Mouse (Mus musculus) stomach, embryonic 15.5 days (tissue): ENCODE data around the gene Hist1h2ak. TPM values are rescaled to one million over a fixed set of nuclear protein-coding genes. Genes with fewer than 3 reads are reported as not detected.
A peak's percentile ranks its signal among the peaks of the same experiment; 100 is the strongest.
"Not testable (repeated sequence)": the region's sequence is repeated elsewhere in the genome, so short reads cannot be mapped to it uniquely, and the experiment has no call there.

ENCODE experiments used
- ATAC-seq: fragments of 200-750 bp; cut with Nextera tagmentation; 2 replicates; pipeline ENCODE4 v1.8.0; 2017; ENCODE audit warnings: low read depth, moderate number of reproducible peaks, moderate TSS enrichment; ENCODE audit not compliant: insufficient read depth, low FRiP score
- H3K27ac ChIP-seq: fragments of 300-500 bp; sonication (generic); 2 replicates; pipeline ENCODE4 v1.5.1; 2015; ENCODE audit warnings: mild to moderate bottlenecking, inconsistent platforms
- H3K27me3 ChIP-seq: fragments of 300-500 bp; sonication (generic); replicated peaks from 2 replicates; pipeline ENCODE4 v1.6.1; 2015; ENCODE audit warnings: inconsistent platforms
- H3K36me3 ChIP-seq: fragments of 300-500 bp; sonication (generic); 2 replicates; pipeline ENCODE4 v1.6.1; 2015; ENCODE audit warnings: inconsistent platforms
- H3K4me1 ChIP-seq: fragments of 300-500 bp; sonication (generic); 2 replicates; pipeline ENCODE4 v1.6.1; 2015; ENCODE audit warnings: inconsistent platforms
- H3K4me2 ChIP-seq: fragments of 300-500 bp; sonication (generic); 2 replicates; pipeline ENCODE4 v1.6.1; 2015; ENCODE audit warnings: mild to moderate bottlenecking, inconsistent platforms
- H3K4me3 ChIP-seq: fragments of 300-500 bp; sonication (generic); replicated peaks from 2 replicates; pipeline ENCODE4 v1.5.1; 2015; ENCODE audit warnings: inconsistent platforms
- H3K9ac ChIP-seq: fragments of 300-500 bp; sonication (generic); 2 replicates; pipeline ENCODE4 v1.6.1; 2015; ENCODE audit warnings: inconsistent platforms
- H3K9me3 ChIP-seq: fragments of 300-500 bp; sonication (generic); 2 replicates; pipeline ENCODE4 v1.6.1; 2016; ENCODE audit warnings: inconsistent platforms
- WGBS: fragments of 180-500 bp; shearing (Covaris S2); methylation state at CpG from one replicate; pipeline ENCODE4 v1.1.7; 2015; 5-methylcytosine and 5-hydroxymethylcytosine counted together
- polyA plus RNA-seq: library from polyadenylated mRNA; unstranded; fragments of >200 nt; fragmentation: Nextera tagmentation; extraction: Ambion mirVana; gene quantifications from 2 replicates; pipeline ENCODE4 v1.2.1, GENCODE M21; 2015

The Hist1h2ak gene
- 28.6 and 40.6 TPM in 2 replicates for polyA plus RNA-seq

DNA sequence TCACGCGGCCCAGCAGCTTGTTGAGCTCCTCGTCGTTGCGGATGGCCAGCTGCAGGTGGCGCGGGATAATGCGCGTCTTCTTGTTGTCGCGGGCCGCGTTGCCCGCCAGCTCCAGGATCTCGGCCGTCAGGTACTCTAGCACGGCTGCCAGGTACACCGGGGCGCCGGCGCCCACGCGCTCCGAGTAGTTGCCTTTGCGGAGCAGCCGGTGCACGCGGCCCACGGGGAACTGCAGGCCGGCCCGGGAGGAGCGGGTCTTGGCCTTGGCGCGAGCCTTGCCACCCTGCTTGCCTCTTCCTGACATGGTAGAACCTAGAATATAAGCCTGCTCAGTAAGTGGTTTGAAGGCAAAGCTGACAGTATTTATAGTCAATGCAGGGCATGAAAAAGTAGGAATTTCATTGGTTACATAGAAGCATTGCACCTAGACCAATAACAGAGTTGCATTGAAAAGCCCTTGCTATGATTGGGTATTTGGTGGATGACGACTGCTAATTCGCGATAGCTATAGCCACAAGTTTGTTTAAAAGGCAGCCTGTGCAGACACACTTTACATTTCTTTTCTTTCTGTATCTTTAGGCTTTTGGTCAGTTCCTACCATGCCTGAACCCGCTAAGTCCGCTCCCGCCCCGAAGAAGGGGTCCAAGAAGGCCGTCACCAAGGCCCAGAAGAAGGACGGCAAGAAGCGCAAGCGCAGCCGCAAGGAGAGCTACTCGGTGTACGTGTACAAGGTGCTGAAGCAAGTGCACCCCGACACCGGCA, at the start of gene Hist1h2ak, which contains the start of gene Hist1h2bn:
Hist1h2ak (minus strand) TSS at position 304 of the 762 bp plus-strand sequence.
Hist1h2bn (plus strand) TSS at position 600 of the 762 bp plus-strand sequence.
- Histone ChIP-seq H3K9ac (peak within 1 kb of the TSS; percentile 39; the same call in 1 of the 2 replicates), H3K4me3 (peak within 1 kb of the TSS; percentile 47), H3K27ac (peak within 1 kb of the TSS; percentile 94), H3K4me2 (peak within 1 kb of the TSS; percentile 70)
- H3K9me3 ChIP-seq, H3K36me3 ChIP-seq, H3K4me1 ChIP-seq, H3K27me3 ChIP-seq: not testable (repeated sequence)
- peak; percentile 91 for ATAC-seq
- under 1% methylated on average over 43 of the region's 50 CpGs for WGBS

DNA sequence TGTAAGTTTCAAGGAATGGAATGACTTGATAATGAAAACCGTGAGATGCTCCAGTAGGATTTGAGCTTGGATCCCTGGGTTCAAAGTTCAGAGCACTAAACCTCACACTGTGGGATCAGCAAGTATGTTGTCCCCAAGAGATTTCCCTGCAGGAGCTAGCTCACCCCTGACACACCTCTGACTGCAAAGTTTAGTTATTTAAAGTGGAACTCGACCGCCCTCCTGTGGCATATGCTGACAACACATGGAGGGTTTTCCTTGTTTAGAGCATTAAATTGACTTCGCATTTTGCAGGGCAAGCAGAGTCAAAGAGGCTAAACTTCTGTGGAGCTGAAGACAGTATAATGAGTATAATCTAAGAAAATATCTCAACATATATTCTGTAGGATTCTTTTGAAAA, 49.4 kb upstream of the Hist1h2ak start:
- H3K9me3 ChIP-seq, H3K27ac ChIP-seq, H3K4me2 ChIP-seq, H3K4me3 ChIP-seq, H3K36me3 ChIP-seq, H3K9ac ChIP-seq, H3K27me3 ChIP-seq, H3K4me1 ChIP-seq: not testable (repeated sequence)
- no CpG with 5 or more reads among the region's 4 CpGs for WGBS
- peak; percentile 72; the same call in 1 of the 2 replicates for ATAC-seq

DNA sequence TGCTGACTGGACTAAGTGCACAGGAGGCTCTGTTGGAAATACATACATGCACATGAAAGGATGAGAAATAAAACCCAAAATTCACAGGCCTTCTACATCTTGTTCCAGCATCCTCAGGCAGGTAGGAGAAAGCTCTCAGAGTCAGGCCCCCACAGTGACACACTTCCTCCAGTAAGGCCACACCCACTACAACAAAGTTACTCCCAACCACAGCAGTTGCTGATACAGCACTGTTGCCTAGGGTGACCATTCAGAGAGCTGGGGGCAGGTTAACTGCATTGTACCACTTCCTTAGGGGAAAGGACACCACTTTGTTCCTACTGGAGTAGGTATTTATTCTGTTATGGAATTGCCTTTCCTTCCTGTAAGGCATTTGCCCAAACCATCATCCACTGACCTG, 43.5 kb upstream of the Hist1h2ak start:
- not testable (repeated sequence) for H3K9me3 ChIP-seq, ATAC-seq, H3K4me1 ChIP-seq, H3K27ac ChIP-seq, H3K27me3 ChIP-seq, H3K4me3 ChIP-seq, H3K9ac ChIP-seq, H3K36me3 ChIP-seq, H3K4me2 ChIP-seq

DNA sequence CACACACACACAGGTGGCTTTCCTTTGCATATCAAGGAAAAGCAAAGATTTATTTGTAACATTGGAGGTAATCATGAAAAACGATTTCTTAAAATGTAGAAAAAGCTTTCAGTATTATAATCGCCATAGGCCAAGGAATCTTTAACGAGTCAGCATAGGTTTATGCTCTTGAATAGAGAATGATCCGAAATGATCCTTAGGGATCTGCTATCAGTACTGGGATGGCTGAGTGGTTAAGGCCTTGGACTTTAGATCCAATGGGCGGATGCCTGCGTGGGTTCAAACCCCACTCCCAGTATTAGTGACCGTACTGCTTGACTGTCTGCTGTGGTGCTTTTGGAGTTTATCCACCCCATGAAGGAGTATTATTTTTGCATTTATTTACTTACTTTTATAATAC, 42.0 kb upstream of the Hist1h2ak start:
- no peak for ATAC-seq
- H3K9ac ChIP-seq: no peak overlapping the region
- 90% methylated on average over 7 of the region's 7 CpGs for WGBS

DNA sequence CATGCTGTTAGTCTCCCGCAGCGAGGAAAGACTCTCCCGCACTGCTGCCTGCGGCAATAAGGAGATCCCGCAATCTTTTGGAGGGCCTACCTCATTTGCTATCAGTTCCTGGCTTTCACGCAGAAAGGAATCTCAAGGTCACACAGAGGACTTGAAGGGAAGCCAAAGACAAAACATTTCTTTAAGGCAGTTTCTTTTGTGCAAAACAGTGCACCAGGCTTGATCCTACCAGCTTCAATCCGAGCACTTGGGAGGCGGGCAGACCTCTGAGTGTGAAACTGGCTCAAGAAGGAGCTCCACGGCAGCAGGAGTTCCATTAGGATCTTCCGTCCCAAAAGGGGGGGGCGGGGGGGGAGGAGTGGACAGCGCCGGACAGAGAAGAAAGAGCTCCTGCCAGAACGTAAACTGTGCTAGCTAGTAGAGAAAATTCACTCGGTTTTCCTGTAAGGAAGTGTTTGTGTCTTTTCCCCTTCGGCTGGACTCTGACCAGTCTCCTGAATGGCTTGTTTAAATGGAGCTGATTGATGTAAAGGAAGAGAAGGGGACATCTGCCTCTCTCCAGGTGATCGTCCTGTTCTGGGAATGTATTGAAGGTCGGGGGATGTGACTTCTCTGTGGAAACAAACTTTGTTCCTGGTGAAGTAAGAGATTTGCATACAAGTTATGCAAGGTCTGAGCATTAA, 37.1 kb upstream of the Hist1h2ak start:
- Histone ChIP-seq H3K4me2 (peak overlapping the region; percentile 49), H3K27me3 (no peaks in the 10 kb centered on the region), H3K4me1 (0 out of 2 replicates have a peak, but pooled peaks cover 3% of the 10 kb centered on the region), H3K9ac (0 out of 2 replicates have a peak overlapping the region, but pooled peaks have one; percentile 12), H3K4me3 (peak overlapping the region; percentile 13; the same call in 1 of the 2 replicates), H3K9me3 (no peaks in the 10 kb centered on the region), H3K36me3 (no peaks in the 10 kb centered on the region), H3K27ac (peak overlapping the region; percentile 35)
- 16% methylated on average over 17 of the region's 18 CpGs for WGBS
- no peak for ATAC-seq

More for the DNA sequence above, 42.0 kb upstream of the Hist1h2ak start:
- Histone ChIP-seq H3K27me3 (no peaks in the 10 kb centered on the region), H3K36me3 (no peaks in the 10 kb centered on the region), H3K4me2 (no peak overlapping the region), H3K27ac (no peak overlapping the region), H3K9me3 (no peaks in the 10 kb centered on the region), H3K4me3 (no peak overlapping the region), H3K4me1 (0 out of 2 replicates have a peak, but pooled peaks cover under 1% of the 10 kb centered on the region)

DNA sequence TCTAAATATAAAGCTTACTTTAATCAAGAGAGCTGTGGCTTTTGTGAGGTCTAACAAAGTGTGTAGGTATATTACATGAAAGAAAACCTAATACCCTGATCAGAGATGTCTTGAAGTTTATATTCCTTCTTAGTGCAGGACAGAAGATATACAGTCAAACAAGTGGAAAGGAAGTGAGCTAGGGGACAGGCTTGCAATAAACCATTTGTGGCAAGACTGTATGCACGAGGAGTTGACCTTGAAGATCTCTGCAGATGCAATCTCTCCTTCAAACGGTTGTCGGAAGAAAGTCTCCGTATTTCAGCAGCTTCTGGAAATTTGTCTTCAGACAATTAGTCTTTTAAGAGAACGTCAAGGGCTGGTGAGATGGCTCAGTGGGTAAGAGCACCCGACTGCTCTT, 36.3 kb upstream of the Hist1h2ak start:
- Histone ChIP-seq H3K4me1 (0 out of 2 replicates have a peak, but pooled peaks cover 3% of the 10 kb centered on the region), H3K27me3 (no peaks in the 10 kb centered on the region), H3K9me3 (no peaks in the 10 kb centered on the region), H3K9ac (no peak overlapping the region), H3K36me3 (no peaks in the 10 kb centered on the region), H3K4me2 (no peak overlapping the region), H3K4me3 (no peak overlapping the region), H3K27ac (no peak overlapping the region)
- WGBS: 45% methylated on average over 6 of the region's 6 CpGs
- no peak for ATAC-seq

DNA sequence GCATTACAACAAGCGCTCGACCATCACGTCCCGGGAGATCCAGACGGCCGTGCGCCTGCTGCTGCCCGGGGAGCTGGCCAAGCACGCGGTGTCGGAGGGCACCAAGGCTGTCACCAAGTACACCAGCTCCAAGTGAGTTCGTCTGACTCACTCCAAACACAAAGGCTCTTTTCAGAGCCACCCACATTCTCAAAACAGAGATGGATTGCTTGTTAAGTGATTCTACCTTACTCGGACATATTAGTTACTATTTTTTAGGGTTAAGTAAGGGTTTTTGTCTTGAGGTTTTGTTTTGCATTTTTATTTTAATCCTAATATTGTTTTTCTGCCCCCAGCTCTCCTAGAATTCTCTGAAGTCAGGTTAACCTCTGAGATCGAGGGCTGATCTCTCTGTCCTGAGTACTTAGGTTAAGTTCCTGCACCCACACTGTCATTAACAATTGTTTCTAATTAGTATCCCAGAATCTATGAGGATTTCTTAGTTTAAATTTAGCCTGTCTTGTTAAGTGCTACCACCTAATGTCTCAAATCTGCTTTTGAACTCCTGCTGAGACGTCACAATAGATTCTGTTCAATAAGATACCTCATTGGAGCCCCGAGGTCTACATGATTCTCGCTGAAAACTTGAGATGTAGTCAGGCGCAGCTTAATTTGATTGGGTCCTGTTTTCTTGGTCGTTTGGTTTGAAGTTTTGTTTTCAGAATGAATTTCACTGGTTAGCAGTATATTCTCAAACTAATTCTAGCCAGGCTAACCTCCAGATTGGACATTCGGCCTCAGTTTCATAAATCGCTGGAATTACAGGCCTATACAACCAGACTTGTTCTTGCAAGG, 34.4 kb upstream of the Hist1h2ak start:
- Histone ChIP-seq H3K36me3 (no peaks in the 10 kb centered on the region), H3K4me2 (peak overlapping the region; percentile 55), H3K27me3 (no peaks in the 10 kb centered on the region), H3K9ac (no peak overlapping the region; the same call in 1 of the 2 replicates), H3K9me3 (no peaks in the 10 kb centered on the region), H3K4me1 (peaks cover 12% of the 10 kb centered on the region), H3K4me3 (peak overlapping the region; percentile 37; the same call in 1 of the 2 replicates), H3K27ac (peak overlapping the region; percentile 75)
- 19% methylated on average over 16 of the region's 21 CpGs for WGBS
- ATAC-seq: 0 out of 2 replicates have a peak, but pooled peaks have one; percentile 1

DNA sequence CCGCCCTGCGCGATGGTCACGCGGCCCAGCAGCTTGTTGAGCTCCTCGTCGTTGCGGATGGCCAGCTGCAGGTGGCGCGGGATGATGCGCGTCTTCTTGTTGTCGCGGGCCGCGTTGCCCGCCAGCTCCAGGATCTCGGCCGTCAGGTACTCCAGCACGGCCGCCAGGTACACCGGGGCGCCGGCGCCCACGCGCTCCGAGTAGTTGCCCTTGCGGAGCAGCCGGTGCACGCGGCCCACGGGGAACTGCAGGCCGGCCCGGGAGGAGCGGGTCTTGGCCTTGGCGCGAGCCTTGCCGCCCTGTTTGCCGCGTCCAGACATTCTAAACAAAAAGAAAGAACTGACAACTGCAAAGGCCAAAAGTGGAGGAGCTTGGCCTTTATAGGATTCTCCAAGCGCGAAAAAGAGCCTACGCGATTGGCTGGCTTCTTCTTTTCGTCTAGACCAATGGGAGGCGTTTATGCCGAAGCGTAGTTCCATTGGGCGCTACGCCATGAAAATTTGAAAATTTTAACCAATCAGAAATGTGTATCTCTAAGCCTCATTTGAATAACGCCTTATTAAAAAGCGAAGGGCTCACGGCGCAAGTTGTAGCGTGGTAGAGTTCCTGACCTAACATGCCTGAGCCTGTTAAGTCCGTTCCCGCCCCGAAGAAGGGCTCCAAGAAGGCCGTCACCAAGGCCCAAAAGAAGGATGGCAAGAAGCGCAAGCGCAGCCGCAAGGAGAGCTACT, 33.4 kb upstream of the Hist1h2ak start, which contains the start of the genes Hist1h2an and Hist1h2bp:
Hist1h2an (minus strand) TSS at position 320 of the 731 bp plus-strand sequence.
Hist1h2bp (plus strand) TSS at position 563 of the 731 bp plus-strand sequence.
- WGBS: 0% methylated on average over 38 of the region's 63 CpGs
- ATAC-seq: peak; percentile 91
- Histone ChIP-seq H3K4me2 (peak within 1 kb of the TSS; percentile 57), H3K27ac (peak within 1 kb of the TSS; percentile 89), H3K4me3 (peak within 1 kb of the TSS; percentile 37), H3K4me1 (peaks cover 12% of the 10 kb centered on the region)
- H3K9me3 ChIP-seq, H3K36me3 ChIP-seq, H3K27me3 ChIP-seq, H3K9ac ChIP-seq: not testable (repeated sequence)

DNA sequence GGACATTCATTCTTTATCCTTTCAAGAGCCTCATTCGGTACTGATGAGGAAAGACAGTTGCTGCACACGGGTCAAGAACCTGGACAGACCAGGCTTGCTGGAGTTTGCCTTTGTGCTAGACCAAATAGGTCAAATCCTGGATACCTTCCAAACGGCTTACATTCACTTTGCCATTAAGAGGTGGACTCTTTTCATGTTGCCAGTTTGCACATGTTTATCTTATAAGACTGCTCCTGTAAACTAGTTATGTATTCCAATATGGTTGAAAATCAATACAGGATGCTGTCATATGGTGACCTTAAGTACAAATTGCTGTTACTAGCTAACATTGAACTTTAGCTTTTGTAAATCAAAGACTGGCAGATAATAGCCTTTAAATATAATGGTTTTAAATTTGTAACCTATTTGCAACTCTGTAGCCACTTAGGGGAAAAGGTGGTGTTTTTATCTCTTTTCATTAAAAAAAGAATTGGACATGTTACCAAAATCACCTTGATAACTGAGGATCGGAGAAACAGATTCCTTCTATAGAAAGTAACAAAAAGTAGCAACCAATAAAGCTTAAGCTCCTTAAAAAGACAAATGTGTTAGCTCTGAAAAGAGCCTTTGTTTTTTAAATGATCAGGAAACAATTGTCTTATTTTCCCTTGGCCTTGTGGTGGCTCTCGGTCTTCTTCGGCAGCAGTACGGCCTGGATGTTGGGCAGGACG, 32.7 kb upstream of the Hist1h2ak start:
- Histone ChIP-seq H3K27me3 (no peaks in the 10 kb centered on the region), H3K4me2 (peak overlapping the region; percentile 57), H3K4me3 (peak overlapping the region; percentile 37), H3K36me3 (no peaks in the 10 kb centered on the region), H3K9me3 (no peaks in the 10 kb centered on the region), H3K4me1 (peaks cover 12% of the 10 kb centered on the region), H3K27ac (peak overlapping the region; percentile 89), H3K9ac (no peak overlapping the region)
- no peak for ATAC-seq
- 6% methylated on average over 8 of the region's 8 CpGs for WGBS

DNA sequence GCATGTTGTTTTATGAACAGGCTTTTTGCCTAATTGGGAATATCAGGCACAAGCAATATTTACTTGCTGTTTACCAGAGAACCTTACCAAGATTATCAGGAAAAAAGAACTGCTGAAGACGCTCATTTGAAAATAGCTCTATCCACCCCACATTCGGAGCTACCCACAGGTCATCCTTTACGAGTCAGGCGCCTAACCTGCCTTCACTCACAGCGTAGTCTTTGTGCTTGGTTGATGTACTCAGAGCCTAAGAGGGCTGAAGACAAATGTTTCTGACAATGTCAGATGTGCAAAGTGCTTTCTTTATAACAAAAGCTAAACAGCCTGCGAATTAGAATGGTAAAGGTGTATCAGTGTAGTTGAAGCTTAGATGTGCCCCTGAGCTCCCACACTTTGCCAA, 30.7 kb upstream of the Hist1h2ak start:
- whole genome bisulfite sequencing: 29% methylated on average over 6 of the region's 6 CpGs
- no peaks in the 10 kb centered on the region for H3K9me3 ChIP-seq
- H3K27ac ChIP-seq: peak overlapping the region; percentile 89
- H3K4me2 ChIP-seq: peak overlapping the region; percentile 69
- H3K9ac ChIP-seq: no peak overlapping the region
- H3K4me1 ChIP-seq: peaks cover 14% of the 10 kb centered on the region
- no peaks in the 10 kb centered on the region for H3K36me3 ChIP-seq
- H3K4me3 ChIP-seq: no peak overlapping the region; the same call in 1 of the 2 replicates
- no peaks in the 10 kb centered on the region for H3K27me3 ChIP-seq
- no peak for ATAC-seq
